In genomic region chr12:16135602-16136213, GRCm38 (mm10) we compare ENCODE assay signal across 11 mouse cellular contexts.
DNase-seq lines count a peak whose midpoint lies in the region; ATAC-seq lines count a peak whose summit lies in the region.
"Had no signal": no experiment of that assay in that cellular context is flagged by ENCODE, and none has a peak within 500 bp of the region (broad histone marks: within the 10 kb centered on the region; RNA-seq: fewer than 3 reads in every experiment).

No protein-coding gene starts in this region.

- H3K27ac ChIP-seq in liver, embryonic 11.5 days (ENCODE audit: low read depth, low read length) = no peak overlapping the region
- no peak overlapping the region for H3K27ac ChIP-seq in forebrain, embryonic 16.5 days (ENCODE audit: low read length)
- H3K27ac ChIP-seq in hindbrain, embryonic 13.5 days = no peak overlapping the region
- H3K27ac ChIP-seq: embryonic facial prominence, embryonic 13.5 days had no signal

- no peaks in the 10 kb centered on the region for H3K27me3 ChIP-seq in liver, embryonic 11.5 days (replicated peaks; ENCODE audit: control insufficient read depth, insufficient read depth, low read length)
- no peaks in the 10 kb centered on the region for H3K27me3 ChIP-seq in forebrain, embryonic 16.5 days (replicated peaks; ENCODE audit: control insufficient read depth, insufficient read depth, low read length)
- no peaks in the 10 kb centered on the region for H3K27me3 ChIP-seq in hindbrain, embryonic 13.5 days
- H3K27me3 ChIP-seq: embryonic facial prominence, embryonic 13.5 days had no signal

- no peaks in the 10 kb centered on the region for H3K36me3 ChIP-seq in liver, embryonic 11.5 days (ENCODE audit: control insufficient read depth, insufficient read depth, low read length)
- H3K36me3 ChIP-seq in forebrain, embryonic 16.5 days (ENCODE audit: control insufficient read depth, insufficient read depth) = no peaks in the 10 kb centered on the region
- H3K36me3 ChIP-seq in hindbrain, embryonic 13.5 days = no peaks in the 10 kb centered on the region
- H3K36me3 ChIP-seq: embryonic facial prominence, embryonic 13.5 days had no signal

- H3K9me3 ChIP-seq in liver, embryonic 11.5 days (ENCODE audit: control insufficient read depth, low read length) = no peaks in the 10 kb centered on the region
- H3K9me3 ChIP-seq in forebrain, embryonic 16.5 days (ENCODE audit: control insufficient read depth, low read length) = no peaks in the 10 kb centered on the region
- H3K9me3 ChIP-seq in hindbrain, embryonic 13.5 days = no peaks in the 10 kb centered on the region
- H3K9me3 ChIP-seq: embryonic facial prominence, embryonic 13.5 days had no signal

- H3K4me1 ChIP-seq in liver, embryonic 11.5 days (replicated peaks; ENCODE audit: control insufficient read depth, insufficient read depth, low read length) = peaks cover 8% of the 10 kb centered on the region; the same call in 1 of the 2 replicates
- H3K4me1 ChIP-seq in forebrain, embryonic 16.5 days (replicated peaks; ENCODE audit: control insufficient read depth, insufficient read depth, low read length) = no peaks in the 10 kb centered on the region
- no peaks in the 10 kb centered on the region for H3K4me1 ChIP-seq in hindbrain, embryonic 13.5 days (replicated peaks)

- no peak overlapping the region for H3K9ac ChIP-seq in liver, embryonic 11.5 days (ENCODE audit: low read depth, low read length)
- H3K9ac ChIP-seq in forebrain, embryonic 16.5 days (replicated peaks; ENCODE audit: low read depth, low read length) = no peak overlapping the region
- no peak overlapping the region for H3K9ac ChIP-seq in hindbrain, embryonic 13.5 days
- H3K9ac ChIP-seq: embryonic facial prominence, embryonic 13.5 days had no signal

- no peak overlapping the region for H3K4me3 ChIP-seq in liver, embryonic 11.5 days (ENCODE audit: low read depth, low read length)
- no peak overlapping the region for H3K4me3 ChIP-seq in forebrain, embryonic 16.5 days (replicated peaks; ENCODE audit: low read length)
- no peak overlapping the region for H3K4me3 ChIP-seq in hindbrain, embryonic 13.5 days
- H3K4me3 ChIP-seq: embryonic facial prominence, embryonic 13.5 days had no signal

- no peak for DNase-seq in liver, embryonic 11.5 days (ENCODE audit: low spot score)
- no peak for DNase-seq in liver
- DNase-seq in CD4-positive helper T cell, adult 2 months (ENCODE audit: low read depth, low spot score) = peak; percentile 31
- DNase-seq in induced T-regulatory cell, adult 2 months (ENCODE audit: low read depth) = peak; percentile 61
- no peak for DNase-seq in cerebellum, postnatal 25 days
- DNase-seq: cerebellum, adult 18-20 months had no signal

- ATAC-seq in liver, embryonic 11.5 days (replicated peaks; ENCODE audit: low FRiP score) = peak; percentile 30; the same call in 1 of the 2 replicates
- peak; percentile 35; the same call in 1 of the 2 replicates for ATAC-seq in megakaryocyte, adult 5-6 weeks (ENCODE audit: poor library complexity, severe bottlenecking)
- ATAC-seq in forebrain, embryonic 16.5 days = no peak
- ATAC-seq in hindbrain, embryonic 13.5 days (ENCODE audit: low FRiP score) = no peak
- ATAC-seq: intestine, postnatal 0 days had no signal

- H3K4me2 ChIP-seq in liver, embryonic 11.5 days = no peak overlapping the region
- H3K4me2 ChIP-seq in forebrain, embryonic 16.5 days (ENCODE audit: low read length) = no peak overlapping the region
- H3K4me2 ChIP-seq in hindbrain, embryonic 13.5 days = no peak overlapping the region
- H3K4me2 ChIP-seq: embryonic facial prominence, embryonic 13.5 days had no signal

- WGBS in liver, embryonic 11.5 days = 39% methylated on average over 4 of the region's 4 CpGs
- WGBS in forebrain, embryonic 16.5 days = 27% methylated on average over 4 of the region's 4 CpGs
- WGBS in hindbrain, embryonic 13.5 days = 35% methylated on average over 4 of the region's 4 CpGs

Comparison
In these comparisons a context has a peak if more than half of its experiments do, and no peak if none do; other contexts are left out.
1. ATAC-seq: peak in liver, embryonic 11.5 days (single experiment) and megakaryocyte, adult 5-6 weeks (single experiment); none in forebrain, embryonic 16.5 days (single experiment) and hindbrain, embryonic 13.5 days (single experiment).
2. DNase-seq: peak in CD4-positive helper T cell, adult 2 months (single experiment) and induced T-regulatory cell, adult 2 months (single experiment); none in liver, embryonic 11.5 days (single experiment), liver (single experiment) and cerebellum, postnatal 25 days (0 of 2).